Mouse (Mus musculus): ENCODE measurements around the gene Uba5. TPM values are rescaled to one million over a fixed set of nuclear protein-coding genes. Genes with fewer than 3 reads are reported as not detected.

Uba5 gene
- polyA plus RNA-seq, 1 experiment: 55.7 TPM

- Histone ChIP-seq H3K4me1 (ENCODE audit: control insufficient read depth, insufficient read depth, low read length) (peaks cover 2% of the 10 kb centered on the region), H3K4me3 (ENCODE audit: insufficient read depth, low read length) (no peak overlapping the region), H3K27ac (ENCODE audit: insufficient read depth, low read length) (no peak overlapping the region)
- TF ChIP-seq POLR2A (IDR thresholded peaks at IDR 0.05; ENCODE audit: extremely low read depth, insufficient read depth, low read length) (no peak), CTCF (IDR thresholded peaks at IDR 0.05; ENCODE audit: extremely low read depth, insufficient read depth, low read length) (no peak)
Observed at GRCm38 (mm10) chr9:104099060-104099459, 36.1 kb upstream of the Uba5 start.

- Histone ChIP-seq H3K4me3 (ENCODE audit: insufficient read depth, low read length) (no peak overlapping the region), H3K27ac (ENCODE audit: insufficient read depth, low read length) (no peak overlapping the region), H3K4me1 (ENCODE audit: control insufficient read depth, insufficient read depth, low read length) (peaks cover 2% of the 10 kb centered on the region)
- no peak for TF ChIP-seq POLR2A (IDR thresholded peaks at IDR 0.05; ENCODE audit: extremely low read depth, insufficient read depth, low read length)
- TF ChIP-seq CTCF (IDR thresholded peaks at IDR 0.05; ENCODE audit: extremely low read depth, insufficient read depth, low read length): no peak
Observed at GRCm38 (mm10) chr9:104098256-104098655, 35.3 kb upstream of the Uba5 start.

GRCm38 (mm10) chr9:104092945-104093344 lies 30.0 kb upstream of the Uba5 start:
- H3K4me1 ChIP-seq (ENCODE audit: control insufficient read depth, insufficient read depth, low read length): no peaks in the 10 kb centered on the region
- H3K27ac ChIP-seq (ENCODE audit: insufficient read depth, low read length): no peak overlapping the region
- no peak overlapping the region for H3K4me3 ChIP-seq (ENCODE audit: insufficient read depth, low read length)
- TF ChIP-seq POLR2A (IDR thresholded peaks at IDR 0.05; ENCODE audit: extremely low read depth, insufficient read depth, low read length) (no peak), CTCF (IDR thresholded peaks at IDR 0.05; ENCODE audit: extremely low read depth, insufficient read depth, low read length) (no peak)

- Histone ChIP-seq H3K4me3 (ENCODE audit: insufficient read depth, low read length) (no peak overlapping the region), H3K27ac (ENCODE audit: insufficient read depth, low read length) (no peak overlapping the region), H3K4me1 (ENCODE audit: control insufficient read depth, insufficient read depth, low read length) (no peaks in the 10 kb centered on the region)
- TF ChIP-seq CTCF (IDR thresholded peaks at IDR 0.05; ENCODE audit: extremely low read depth, insufficient read depth, low read length) (no peak), POLR2A (IDR thresholded peaks at IDR 0.05; ENCODE audit: extremely low read depth, insufficient read depth, low read length) (no peak)
Observed at GRCm38 (mm10) chr9:104088555-104088954, 25.6 kb upstream of the Uba5 start.

- no peaks in the 10 kb centered on the region for H3K4me1 ChIP-seq (ENCODE audit: control insufficient read depth, insufficient read depth, low read length)
- no peak overlapping the region for H3K27ac ChIP-seq (ENCODE audit: insufficient read depth, low read length)
- no peak overlapping the region for H3K4me3 ChIP-seq (ENCODE audit: insufficient read depth, low read length)
- TF ChIP-seq POLR2A (IDR thresholded peaks at IDR 0.05; ENCODE audit: extremely low read depth, insufficient read depth, low read length) (no peak), CTCF (IDR thresholded peaks at IDR 0.05; ENCODE audit: extremely low read depth, insufficient read depth, low read length) (no peak)
Observed at GRCm38 (mm10) chr9:104085730-104086429, 22.9 kb upstream of the Uba5 start.

- Histone ChIP-seq H3K4me1 (ENCODE audit: control insufficient read depth, insufficient read depth, low read length) (no peaks in the 10 kb centered on the region), H3K27ac (ENCODE audit: insufficient read depth, low read length) (no peak overlapping the region), H3K4me3 (ENCODE audit: insufficient read depth, low read length) (no peak overlapping the region)
- no peak for TF ChIP-seq POLR2A (IDR thresholded peaks at IDR 0.05; ENCODE audit: extremely low read depth, insufficient read depth, low read length)
- TF ChIP-seq CTCF (IDR thresholded peaks at IDR 0.05; ENCODE audit: extremely low read depth, insufficient read depth, low read length): no peak
Observed at GRCm38 (mm10) chr9:104080038-104080437, 17.1 kb upstream of the Uba5 start.

GRCm38 (mm10) chr9:104079379-104079778 lies 16.4 kb upstream of the Uba5 start:
- no peak overlapping the region for H3K27ac ChIP-seq (ENCODE audit: insufficient read depth, low read length)
- no peaks in the 10 kb centered on the region for H3K4me1 ChIP-seq (ENCODE audit: control insufficient read depth, insufficient read depth, low read length)
- no peak overlapping the region for H3K4me3 ChIP-seq (ENCODE audit: insufficient read depth, low read length)
- TF ChIP-seq POLR2A (IDR thresholded peaks at IDR 0.05; ENCODE audit: extremely low read depth, insufficient read depth, low read length) (no peak), CTCF (IDR thresholded peaks at IDR 0.05; ENCODE audit: extremely low read depth, insufficient read depth, low read length) (peak; percentile 49; the same call in 1 of the 2 replicates)

GRCm38 (mm10) chr9:104078780-104079179 lies 15.8 kb upstream of the Uba5 start:
- H3K27ac ChIP-seq (ENCODE audit: insufficient read depth, low read length): no peak overlapping the region
- TF ChIP-seq CTCF (IDR thresholded peaks at IDR 0.05; ENCODE audit: extremely low read depth, insufficient read depth, low read length): no peak
- no peak for TF ChIP-seq POLR2A (IDR thresholded peaks at IDR 0.05; ENCODE audit: extremely low read depth, insufficient read depth, low read length)
- no peak overlapping the region for H3K4me3 ChIP-seq (ENCODE audit: insufficient read depth, low read length)
- H3K4me1 ChIP-seq (ENCODE audit: control insufficient read depth, insufficient read depth, low read length): no peaks in the 10 kb centered on the region

GRCm38 (mm10) chr9:104075808-104076207 lies 12.9 kb upstream of the Uba5 start:
- H3K4me1 ChIP-seq (ENCODE audit: control insufficient read depth, insufficient read depth, low read length): no peaks in the 10 kb centered on the region
- TF ChIP-seq POLR2A (IDR thresholded peaks at IDR 0.05; ENCODE audit: extremely low read depth, insufficient read depth, low read length) (no peak), CTCF (IDR thresholded peaks at IDR 0.05; ENCODE audit: extremely low read depth, insufficient read depth, low read length) (no peak)
- H3K27ac ChIP-seq (ENCODE audit: insufficient read depth, low read length): no peak overlapping the region
- no peak overlapping the region for H3K4me3 ChIP-seq (ENCODE audit: insufficient read depth, low read length)

GRCm38 (mm10) chr9:104070863-104071604 lies 8.1 kb upstream of the Uba5 start:
- no peak overlapping the region for H3K4me3 ChIP-seq (ENCODE audit: insufficient read depth, low read length)
- no peaks in the 10 kb centered on the region for H3K4me1 ChIP-seq (ENCODE audit: control insufficient read depth, insufficient read depth, low read length)
- TF ChIP-seq POLR2A (IDR thresholded peaks at IDR 0.05; ENCODE audit: extremely low read depth, insufficient read depth, low read length) (no peak), CTCF (IDR thresholded peaks at IDR 0.05; ENCODE audit: extremely low read depth, insufficient read depth, low read length) (no peak)
- H3K27ac ChIP-seq (ENCODE audit: insufficient read depth, low read length): no peak overlapping the region
